Mouse (Mus musculus): ENCODE data around the gene Akt1s1.

The Akt1s1 gene

DNA sequence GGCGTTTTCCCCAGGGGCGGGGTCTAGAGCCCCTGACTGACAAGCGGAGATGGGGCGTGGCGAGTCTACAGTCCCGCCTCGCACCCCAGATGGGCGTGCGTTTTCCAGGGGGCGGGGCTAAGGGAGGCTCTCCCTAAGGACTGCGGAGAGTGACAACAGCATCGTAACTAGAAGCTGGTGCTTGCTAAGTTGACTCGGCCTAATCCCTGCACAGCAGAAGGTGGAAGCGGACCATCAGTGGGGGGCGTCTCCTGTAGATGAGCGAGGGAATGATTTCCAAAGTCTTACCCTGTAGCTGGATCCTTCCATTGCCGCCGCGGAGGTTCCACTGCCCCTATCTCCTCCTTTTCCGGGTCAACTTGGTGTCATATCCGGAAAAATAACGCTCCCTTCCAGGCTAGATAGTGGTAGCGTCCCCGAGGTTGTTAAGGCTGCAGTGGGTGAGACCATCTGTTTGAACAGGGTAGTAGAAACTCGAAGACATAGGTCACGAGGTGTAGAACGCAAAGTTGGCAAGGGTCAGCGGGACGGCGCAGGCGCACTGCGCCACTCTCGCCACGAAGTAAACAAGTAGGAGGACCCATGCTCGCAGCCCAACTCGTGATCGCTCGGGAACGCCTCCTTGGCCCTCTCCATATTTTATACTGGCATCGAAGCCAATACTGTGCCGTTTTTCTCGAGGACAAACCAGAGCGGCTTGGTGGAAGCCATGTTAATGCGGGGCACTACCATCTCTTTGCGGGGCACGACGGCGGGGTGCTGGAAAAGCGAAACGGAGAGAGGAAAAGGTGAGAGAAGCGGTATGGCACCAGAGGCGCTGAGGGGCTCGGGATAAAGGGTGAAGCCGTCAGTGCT, at the start of gene Akt1s1, which contains the start of gene Tbc1d17:
Gene Akt1s1, plus strand, starts transcription at position 431 of the 855 bp plus-strand sequence.
Gene Tbc1d17, minus strand, starts transcription at position 519 of the 855 bp plus-strand sequence.
- DNase-seq, result peak; percentile 97 to 98

DNA sequence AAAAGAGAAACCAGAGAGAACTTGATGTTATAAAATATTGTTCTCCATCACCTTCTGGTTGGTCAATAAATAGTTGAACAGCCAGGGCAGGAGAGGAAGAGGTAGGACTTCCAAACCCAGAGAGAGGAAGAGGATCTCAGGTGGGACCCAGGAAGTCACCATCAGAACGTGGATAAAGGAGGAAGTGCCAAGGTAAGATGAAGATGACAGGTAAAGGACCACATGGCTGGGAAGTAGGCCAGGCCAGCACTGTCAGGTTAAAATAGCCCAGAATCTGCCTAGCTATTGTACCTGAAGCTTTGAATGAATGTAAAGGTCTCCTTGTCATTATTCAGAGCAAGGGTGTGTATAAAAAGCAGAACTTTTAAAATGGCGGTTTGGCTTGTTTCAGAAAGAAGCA, 39.9 kb upstream of the Akt1s1 start:
- DNase-seq, result no peak

DNA sequence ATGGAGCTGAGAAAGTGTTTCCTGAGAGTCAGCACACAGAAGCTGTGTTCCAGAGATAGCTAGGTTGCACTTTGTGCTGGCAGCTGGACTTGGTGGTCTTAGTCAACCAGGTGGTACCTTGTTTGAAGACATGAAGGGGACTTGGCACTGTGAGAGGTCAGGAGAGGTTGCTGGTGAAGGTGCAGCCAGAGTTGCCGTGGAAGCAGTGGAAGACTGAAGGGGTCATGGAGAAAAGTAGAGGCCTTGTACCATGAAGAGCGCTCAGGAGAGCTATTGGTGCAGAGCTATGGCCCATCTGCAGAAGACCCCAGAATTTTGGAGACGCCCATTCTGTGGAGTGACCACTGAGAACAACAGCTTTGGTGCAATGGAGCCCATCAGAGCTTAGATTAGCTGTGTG, 39.3 kb upstream of the Akt1s1 start:
- DNase-seq, result no peak

DNA sequence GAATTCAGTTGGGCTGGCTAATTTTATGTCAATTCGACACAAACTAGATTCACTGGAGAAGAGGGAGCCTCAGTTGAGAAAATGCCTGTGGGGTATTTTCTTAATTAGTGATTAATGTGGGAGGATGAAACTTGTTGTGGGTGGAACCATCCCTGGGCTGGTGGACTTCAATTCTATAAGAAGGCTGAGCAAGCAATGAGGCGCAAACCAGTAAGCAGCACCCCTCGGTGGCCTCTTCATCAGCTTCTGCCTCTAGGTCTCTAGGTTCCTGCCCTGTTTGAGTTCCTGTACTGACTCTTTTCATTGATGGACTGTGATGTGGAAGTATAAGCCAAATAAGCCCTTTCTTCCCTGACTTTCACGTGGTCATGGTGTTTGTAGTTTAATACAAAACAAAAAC, 38.4 kb upstream of the Akt1s1 start:
- no peak for DNase-seq

DNA sequence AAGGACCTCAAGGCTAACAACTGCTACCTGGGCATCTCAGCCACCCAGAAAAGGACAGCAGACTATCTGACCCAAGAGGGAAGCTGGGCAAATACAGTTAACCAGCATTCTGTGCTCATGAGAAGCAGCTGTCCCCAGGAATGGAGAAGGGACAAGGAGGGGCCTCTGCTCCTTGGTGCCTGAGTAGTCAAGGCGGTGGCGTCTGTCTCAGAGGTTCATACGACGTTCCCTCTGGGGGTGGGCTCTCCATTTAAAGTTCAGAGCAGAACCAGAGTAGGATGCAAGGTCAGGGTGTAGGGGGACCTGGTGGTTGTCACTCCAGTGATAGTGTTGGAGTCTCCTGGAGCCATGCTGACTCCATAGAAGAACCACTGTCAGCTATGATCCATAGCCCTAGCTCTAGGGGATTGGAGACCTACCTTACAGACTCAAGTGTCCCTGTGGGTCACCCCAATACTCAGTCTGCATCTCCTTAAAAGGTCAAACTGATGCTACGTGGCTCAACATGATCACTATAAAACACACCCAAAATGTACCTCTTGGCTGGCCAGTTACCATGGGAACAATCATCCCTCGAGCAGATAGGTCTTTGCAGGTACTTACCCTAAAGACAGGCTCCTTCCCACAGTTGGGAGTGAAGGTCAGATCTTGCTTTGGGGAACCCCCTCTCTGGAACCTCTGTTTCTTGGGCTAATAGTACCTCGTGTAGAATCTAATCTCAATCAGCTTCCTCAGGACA, 37.8 kb upstream of the Akt1s1 start:
- DNase-seq, result peak in 1 of 2 experiments; percentile 0

DNA sequence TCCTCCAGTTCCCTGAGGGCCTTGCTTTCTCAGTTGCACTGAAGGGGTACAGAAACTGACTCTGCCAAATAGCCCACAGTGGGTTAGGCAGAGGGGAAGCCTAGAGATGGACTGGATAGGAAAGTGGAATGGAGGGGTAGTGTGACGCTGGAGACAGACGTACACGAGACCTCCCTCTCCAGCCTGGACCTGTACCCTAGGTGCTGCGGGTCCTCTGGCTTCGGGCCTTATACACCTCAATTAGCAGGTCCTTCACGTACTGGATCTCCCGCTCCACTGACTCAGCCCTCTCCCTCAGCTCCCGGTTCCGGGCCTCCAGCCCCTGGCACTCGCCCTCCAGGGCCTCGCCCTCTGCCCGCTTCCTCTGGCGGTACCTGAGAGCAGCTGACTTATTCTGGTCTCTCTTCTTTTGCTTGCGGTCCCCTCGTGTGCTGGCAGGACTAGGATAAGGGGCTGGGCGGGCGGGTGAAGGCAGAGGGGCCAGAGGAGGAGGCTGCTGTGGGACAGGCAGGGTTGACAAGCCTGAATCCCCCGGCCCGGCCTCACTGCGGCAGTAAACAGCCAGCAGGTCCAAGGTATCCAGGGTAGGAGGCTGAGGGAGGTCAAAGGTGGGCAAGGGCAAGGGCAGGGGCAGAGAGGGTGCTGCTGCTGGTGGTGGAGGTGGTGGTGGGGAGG, 36.0 kb upstream of the Akt1s1 start:
- DNase-seq, result peak in 1 of 2 experiments; percentile 1

DNA sequence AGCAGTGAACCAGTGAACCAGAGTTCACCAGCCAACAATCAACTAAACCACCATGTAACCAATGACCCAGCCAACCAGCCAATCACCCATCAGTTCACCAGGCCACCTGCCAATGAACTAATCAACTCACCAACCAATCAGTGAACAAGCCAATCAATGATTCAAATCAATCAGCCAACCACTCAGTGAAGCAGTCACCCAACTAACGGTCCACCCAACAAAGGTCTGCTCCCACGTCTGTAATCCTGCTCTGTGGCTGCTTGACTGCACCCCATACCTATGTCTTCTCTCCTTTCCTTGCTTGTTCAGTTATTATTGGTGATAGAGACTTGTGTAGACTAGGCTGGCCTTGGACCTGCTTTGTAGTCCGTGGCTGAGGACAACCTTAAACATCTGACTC, 34.8 kb upstream of the Akt1s1 start:
- peak in 1 of 2 experiments; percentile 1 for DNase-seq

DNA sequence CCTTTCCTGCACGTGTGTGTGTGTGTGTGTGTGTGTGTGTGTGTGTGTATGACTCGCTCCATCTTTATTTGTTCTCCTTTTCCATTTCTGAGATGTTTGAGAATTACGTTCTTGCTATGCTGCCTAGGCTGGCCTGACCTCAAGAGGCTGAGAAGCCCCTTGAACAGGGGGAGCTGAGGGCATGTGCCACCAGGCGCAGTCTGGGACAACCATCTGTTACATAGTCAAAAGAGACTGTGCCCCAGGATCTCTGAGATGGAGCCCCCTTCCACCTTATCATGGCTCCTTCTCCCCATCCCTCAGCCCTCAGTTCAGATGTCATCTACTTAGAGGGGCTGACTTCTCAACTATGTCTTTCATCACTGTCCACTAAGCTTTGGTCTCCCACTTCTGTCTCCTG, 34.4 kb upstream of the Akt1s1 start:
- DNase-seq, result peak in 1 of 2 experiments; percentile 2

DNA sequence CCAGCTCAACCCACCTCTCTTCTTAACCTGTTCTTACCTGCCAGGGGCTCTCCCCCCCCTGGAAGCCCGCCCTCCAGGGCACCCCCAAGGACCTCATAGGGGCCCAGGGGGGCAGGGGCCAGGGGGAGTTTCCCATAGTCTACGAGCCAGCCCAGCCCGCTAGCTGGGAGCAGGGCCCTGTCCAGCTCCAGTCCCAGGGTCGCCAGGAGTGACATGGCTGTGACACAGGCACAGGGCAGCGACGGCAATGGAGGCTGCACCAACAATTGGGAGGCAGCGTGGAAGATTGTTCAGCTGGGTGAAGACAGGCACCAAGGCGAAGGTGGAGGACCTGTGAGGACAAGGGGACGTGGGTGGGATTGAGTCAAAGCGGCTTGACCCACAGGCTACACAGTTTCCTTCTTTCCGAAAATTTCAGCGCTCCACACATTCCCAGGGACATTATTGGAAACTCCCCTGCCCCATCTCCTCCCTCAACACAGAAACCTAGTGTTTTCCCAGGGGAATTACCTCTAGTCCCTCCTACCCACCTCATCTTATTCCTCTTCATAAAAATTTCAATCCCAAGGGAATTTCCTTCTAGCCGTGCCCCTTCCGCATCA, 33.7 kb upstream of the Akt1s1 start:
- peak in 1 of 2 experiments; percentile 9 for DNase-seq

DNA sequence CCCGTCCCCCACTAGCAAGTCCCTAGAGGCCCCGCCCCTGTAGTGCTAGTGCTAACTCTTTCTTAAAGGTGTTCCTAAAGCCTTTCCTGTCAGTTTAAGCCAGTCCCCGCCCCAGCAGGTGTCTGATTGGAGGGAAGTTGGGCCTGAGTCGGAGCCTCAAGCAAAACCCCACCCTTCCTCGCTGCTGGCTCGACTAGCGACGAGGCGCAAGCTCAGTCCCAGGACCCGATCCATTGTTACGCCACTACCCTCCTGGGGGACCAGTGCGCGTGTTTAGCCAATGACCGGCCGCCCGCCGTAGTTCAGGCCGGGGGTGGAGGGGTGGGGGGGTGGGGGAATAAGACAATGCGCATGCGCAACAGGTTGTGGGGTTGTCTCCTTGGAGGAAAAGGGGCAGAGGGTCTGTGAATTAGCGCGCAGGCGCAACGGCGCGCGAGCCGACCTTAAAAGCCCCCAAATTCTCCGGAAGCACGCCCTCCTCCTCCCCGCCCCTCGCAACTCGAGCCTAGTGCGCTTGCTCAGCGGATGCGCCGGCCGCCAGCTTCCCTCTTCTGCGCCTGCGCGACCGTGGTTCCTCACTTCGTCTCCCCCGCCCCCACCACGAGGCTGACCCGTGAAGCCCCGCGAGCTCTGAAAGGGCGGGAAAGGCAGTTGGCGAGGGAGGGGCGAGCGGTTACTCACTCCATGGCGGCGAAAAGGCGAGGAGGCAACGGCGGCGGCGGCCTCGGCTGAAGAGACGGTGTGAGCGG, 32.9 kb upstream of the Akt1s1 start, which contains the start of the genes Nup62 and Il4i1:
Gene Nup62, plus strand, starts transcription at position 368 of the 749 bp plus-strand sequence.
Gene Il4i1, plus strand, starts transcription at position 667 of the 749 bp plus-strand sequence.
- DNase-seq, result peak; percentile 100

DNA sequence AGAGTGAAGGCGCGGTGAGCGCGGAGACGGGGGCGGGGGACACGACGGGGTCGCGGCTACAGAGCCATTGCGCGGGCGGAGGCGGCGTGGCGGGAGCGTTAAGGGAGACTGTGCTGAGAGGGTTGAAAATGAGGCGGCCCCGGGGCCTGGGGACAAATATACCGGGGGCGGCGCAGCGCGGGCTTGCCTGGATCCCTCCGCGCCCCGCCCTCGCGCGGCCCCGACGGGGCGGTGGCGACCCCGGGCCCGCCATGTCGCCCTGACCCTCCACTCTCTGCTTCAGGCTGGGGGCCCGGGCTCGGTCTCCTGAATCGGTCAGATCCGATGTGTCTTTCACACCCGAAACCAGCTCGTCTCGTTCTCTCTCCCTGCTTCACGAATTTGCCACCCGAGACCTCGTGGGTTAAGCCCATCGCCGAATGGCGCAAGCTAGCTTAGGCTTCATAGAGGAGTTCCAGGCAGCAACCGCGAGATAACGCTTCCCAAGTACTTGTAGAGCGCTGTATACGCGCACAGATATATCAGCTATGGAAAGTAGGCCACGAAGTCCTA, 32.2 kb upstream of the Akt1s1 start, which contains the start of gene Atf5:
Gene Atf5, minus strand, starts transcription at position 189 of the 552 bp plus-strand sequence.
- DNase-seq, result peak; percentile 79 to 88

DNA sequence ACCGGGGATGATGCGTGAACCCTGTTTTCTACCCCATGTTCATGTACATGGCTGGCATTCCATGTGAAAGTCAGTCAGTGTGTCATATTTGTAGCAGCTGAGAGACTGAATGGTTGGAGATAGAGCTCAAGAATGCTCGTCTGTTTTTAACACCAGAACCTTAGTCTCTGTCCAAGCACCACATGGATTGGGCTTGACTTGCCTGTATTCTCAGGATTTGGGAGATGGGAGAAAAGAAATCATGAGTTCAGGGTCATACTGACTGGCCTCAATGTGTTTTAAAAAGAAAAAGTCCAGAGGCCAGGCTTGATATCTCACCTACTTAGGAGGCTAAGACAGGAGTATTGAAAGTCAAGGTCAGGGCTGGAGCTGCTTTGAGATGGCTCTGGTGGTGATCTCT, 31.4 kb upstream of the Akt1s1 start:
- no peak for DNase-seq

DNA sequence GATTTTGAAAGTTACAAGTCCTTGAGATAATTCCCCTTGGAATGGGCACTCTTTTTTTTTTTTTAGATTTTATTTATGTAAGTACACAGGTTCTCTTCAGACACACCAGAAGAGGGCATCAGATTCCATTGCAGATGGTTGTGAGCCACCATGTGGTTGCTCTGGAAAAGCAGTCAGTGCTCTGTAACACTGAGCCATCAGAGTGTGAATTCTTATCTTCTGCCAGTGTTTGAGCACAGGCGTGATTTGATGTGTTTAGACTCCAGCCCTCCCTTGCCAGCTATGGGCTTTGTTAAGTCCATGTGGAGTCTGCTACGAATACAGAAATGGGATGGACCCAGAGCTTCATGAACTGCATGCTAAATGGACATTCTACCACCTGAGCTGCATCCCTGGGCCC, 30.6 kb upstream of the Akt1s1 start:
- DNase-seq, result peak in 1 of 2 experiments; percentile 0

DNA sequence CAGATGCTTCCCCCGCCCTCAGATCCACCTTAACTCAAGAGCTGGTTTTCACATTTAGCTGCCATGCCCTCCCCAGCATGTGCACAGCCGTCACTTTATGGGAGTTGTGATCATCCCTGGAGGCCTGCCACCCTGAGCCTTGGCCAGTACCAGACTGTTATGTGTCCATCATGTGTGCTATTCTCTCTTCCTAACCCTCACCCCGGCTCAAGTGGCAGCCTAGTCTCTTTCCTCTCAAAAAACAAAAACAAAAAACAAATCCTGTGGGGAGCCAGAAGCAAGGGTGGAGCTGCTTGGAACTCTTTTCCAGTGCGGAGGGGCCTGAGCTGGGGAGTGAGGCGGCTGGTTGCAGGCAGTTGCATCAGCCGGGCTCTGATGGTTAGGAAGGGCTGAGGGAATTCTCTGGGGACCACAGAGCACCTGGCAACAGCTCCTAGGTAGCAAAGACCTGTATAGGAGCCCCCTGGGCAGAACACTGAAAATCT, 30.0 kb upstream of the Akt1s1 start:
- DNase-seq, result peak; percentile 70 to 73

DNA sequence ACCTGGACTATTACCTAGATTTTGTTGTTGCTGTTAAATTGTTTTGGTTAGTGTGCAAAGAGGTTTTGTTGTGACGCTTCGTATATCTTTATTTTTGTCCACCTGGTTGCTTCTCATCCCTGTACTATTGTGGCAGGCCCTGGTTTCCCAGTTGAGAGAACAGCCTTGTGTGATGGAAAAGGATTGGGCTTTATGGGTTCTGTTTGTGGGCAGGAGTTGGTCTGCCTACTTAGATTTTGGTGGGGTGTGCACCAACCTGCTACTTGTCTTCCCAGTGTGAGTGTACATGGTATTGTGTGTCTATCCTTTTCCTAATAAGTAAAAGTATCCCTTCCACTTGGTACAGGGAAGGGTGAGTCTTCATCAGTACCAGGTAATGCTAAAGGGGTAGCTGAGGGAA, 29.4 kb upstream of the Akt1s1 start:
- peak; percentile 0 for DNase-seq

DNA sequence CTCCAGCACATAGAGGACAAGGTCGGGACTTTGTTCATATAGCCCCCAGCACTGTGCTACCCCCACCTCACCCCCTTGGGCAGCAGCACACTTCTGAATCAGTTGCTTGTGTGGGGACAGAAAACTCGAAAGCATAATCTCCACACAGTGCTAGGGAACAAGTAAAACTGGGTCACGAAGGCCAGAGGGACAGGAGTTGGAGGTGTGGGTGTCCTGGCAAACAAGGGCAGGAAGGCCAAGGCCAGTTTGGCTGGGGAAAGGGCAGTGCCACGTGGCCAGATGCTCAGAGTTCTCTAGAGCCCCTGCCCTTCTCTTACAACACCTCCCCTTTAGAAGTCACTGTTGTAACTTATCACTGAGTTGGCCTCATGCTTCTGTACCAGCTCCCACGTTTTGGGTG, 28.9 kb upstream of the Akt1s1 start:
- DNase-seq, result peak; percentile 0 to 1

DNA sequence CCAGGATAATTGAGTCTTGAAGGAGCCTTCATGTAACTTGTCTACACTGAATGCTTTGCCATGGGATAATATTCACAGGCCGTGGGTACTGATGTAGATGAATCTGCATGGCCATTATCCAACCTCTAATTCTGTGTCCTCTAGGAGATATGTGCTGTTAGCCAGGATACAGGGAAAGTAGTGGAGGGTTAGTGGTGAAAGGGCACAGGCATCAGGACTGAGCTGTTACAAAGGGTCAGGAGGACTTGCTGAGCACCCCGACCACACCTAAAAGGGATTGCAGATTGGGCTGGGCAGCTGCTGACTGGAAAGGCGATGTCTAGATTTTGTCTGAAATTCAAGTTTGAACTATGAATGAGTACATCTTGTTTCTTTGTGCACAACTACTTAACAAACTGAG, 28.3 kb upstream of the Akt1s1 start:
- DNase-seq, result peak; percentile 0

DNA sequence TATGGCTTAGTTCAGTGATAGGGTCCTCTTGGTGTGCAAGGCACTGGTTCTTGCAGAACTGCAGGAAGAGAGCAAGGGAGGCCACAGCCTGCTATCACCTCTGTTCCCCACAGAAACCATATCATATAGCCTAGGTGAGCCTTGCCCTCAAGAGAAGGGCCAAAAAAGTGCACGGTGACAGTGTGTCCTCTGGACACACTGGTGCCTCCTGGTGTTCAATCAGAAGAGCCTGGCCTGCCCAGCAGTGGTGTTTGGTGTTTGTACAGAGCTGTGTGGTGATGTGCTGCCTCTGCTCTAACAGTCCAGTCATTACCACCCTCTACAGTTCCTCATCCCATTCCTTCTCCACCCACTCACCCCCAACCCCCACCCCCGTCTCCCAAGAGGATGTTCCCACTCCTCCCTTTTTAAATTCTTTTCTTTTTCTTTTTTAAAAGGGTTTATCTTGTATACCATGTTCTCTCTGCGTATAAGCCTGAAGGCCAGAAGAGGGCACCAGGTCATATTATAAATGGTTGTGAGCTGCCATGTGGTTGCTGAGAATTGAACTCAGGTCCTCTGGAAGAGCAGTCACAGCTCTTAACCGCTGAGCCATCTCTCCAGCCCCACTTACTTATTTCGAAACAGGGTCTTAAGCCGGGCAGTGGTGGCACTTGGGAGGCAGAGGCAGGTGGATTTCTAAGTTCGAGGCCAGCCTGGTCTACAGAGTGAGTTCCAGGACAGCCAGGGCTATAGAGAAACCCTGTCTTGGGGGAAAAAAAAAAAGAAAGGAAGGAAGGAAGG, 26.9 kb upstream of the Akt1s1 start:
- DNase-seq, result peak; percentile 3 to 6

DNA sequence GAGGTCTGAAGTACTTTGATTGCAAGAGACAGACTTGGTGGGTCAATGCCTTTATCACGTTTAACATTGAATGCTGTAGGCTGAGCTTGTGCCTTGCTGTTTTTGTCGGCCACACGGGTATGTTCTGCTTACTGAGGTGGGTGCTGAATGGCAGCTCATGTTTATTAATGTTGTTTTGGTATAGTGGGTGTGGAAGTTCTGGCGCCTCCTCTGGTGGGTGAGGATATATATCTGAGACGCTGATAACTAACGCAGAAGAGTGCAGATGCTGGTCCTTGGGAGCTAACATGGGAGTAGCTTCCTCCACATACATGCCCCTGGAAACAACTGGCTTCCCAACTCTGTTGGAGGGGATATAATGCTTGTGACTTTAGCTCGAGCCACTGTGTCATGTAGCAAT, 25.4 kb upstream of the Akt1s1 start:
- no peak for DNase-seq

DNA sequence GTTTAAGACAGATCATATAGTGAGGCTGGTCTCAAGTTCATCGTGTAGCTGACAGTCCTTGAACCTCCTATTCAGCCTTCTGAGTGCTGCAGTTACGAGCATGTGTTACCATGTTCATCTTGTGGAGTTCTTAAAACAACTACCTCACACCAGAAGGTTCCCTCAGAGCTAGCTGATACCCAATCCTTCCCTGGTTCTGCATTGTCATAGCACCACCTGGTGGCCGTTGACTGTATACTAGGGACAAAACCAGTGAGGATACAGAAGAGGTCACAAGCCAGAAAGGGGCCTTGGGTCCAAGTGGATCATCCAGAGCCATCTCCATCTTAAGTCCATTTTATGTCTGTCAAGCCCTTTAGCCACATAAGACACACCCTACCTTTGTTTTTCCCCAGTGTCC, 23.9 kb upstream of the Akt1s1 start:
- peak; percentile 89 for DNase-seq

Data from kidney, postnatal 4 days (tissue).